Mouse (Mus musculus) midbrain, embryonic 14.5 days (tissue): ENCODE data around the gene Hdac1. TPM values are rescaled to one million over a fixed set of nuclear protein-coding genes. Genes with fewer than 3 reads are reported as not detected.
A peak's percentile ranks its signal among the peaks of the same experiment; 100 is the strongest.

Experiments
- ATAC-seq: fragments of 200-750 bp; cut with Nextera tagmentation; 2 replicates; pipeline ENCODE4 v1.8.0; 2017; ENCODE audit warnings: moderate number of reproducible peaks, moderate library complexity; ENCODE audit not compliant: low FRiP score, low TSS enrichment
- DNase-seq: peaks from one replicate; pipeline ENCODE4 v3.0.0-alpha.2; 2015
- H3K27ac ChIP-seq: fragments of 300-500 bp; sonication (generic); replicated peaks from 2 replicates; pipeline ENCODE4 v1.5.1; 2014; ENCODE audit warnings: mild to moderate bottlenecking, low read depth, low read length, moderate library complexity
- H3K27me3 ChIP-seq: fragments of 300-500 bp; sonication (generic); 2 replicates; pipeline ENCODE4 v1.6.1; 2014; ENCODE audit warnings: low read length, control low read depth, mixed read lengths; ENCODE audit not compliant: control insufficient read depth, insufficient read depth
- H3K36me3 ChIP-seq: fragments of 300-500 bp; sonication (generic); 2 replicates; pipeline ENCODE4 v1.6.1; 2014; ENCODE audit warnings: low read length, control low read depth; ENCODE audit not compliant: control insufficient read depth, insufficient read depth
- H3K4me1 ChIP-seq: fragments of 300-500 bp; sonication (generic); 2 replicates; pipeline ENCODE4 v1.6.1; 2014; ENCODE audit warnings: mild to moderate bottlenecking, antibody characterized with exemption, low read length, control low read depth; ENCODE audit not compliant: control insufficient read depth, insufficient read depth
- H3K4me2 ChIP-seq: fragments of 300-500 bp; sonication (generic); 2 replicates; pipeline ENCODE4 v1.6.1; 2014; ENCODE audit warnings: mild to moderate bottlenecking, low read length, moderate library complexity
- H3K4me3 ChIP-seq: fragments of 300-500 bp; sonication (generic); replicated peaks from 2 replicates; pipeline ENCODE4 v1.5.1; 2014; ENCODE audit warnings: low read depth, low read length
- H3K9ac ChIP-seq: fragments of 300-500 bp; sonication (generic); replicated peaks from 2 replicates; pipeline ENCODE4 v1.6.1; 2014; ENCODE audit warnings: mild to moderate bottlenecking, low read length, moderate library complexity
- H3K9me3 ChIP-seq: fragments of 300-500 bp; sonication (generic); 2 replicates; pipeline ENCODE4 v1.6.1; 2016; ENCODE audit warnings: low read length, control low read depth, mixed read lengths; ENCODE audit not compliant: control insufficient read depth
- WGBS: fragments of 180-500 bp; shearing (Covaris S2); extraction: QIAGEN DNeasy Blood & Tissue Kit; methylation state at CpG from one replicate; pipeline ENCODE4 v1.1.7; 2014; 5-methylcytosine and 5-hydroxymethylcytosine counted together
- polyA plus RNA-seq: library from polyadenylated mRNA; unstranded; fragments of >200 nt; fragmentation: Nextera tagmentation; extraction: Ambion mirVana; gene quantifications from 2 replicates; pipeline ENCODE4 v1.2.1, GENCODE M21; 2014

Hdac1 gene
- polyA plus RNA-seq, 1 experiment from 2014 or later: 101 TPM

DNA sequence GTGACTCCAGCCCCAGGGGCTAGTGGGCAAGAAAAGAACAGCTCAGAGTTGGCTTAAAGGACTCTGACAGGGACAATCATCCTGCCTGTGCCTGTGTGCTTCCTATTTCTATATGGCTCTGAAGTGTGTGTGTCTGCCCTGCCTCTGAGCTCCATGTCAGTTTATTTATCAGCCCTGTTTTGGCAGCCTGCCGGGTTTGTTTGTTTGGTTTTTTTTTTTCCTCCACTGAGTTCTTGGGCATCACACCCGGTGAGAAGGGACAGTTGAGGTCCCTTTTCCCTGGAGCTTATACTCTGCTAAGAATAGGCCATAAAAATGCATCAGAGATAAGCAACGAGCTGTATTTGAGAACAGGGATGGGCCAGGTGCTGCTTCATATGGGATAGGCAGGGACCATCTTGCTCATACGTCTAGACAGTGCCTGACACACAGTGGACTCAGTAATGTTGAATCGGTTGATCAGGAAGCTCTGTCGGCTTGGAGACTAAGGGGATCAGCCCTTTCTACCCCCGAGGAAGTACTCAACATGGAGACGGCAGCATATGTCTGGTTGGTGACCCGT lies 40.1 kb downstream of the Hdac1 start:
- H3K4me1 ChIP-seq: 0 out of 2 replicates have a peak, but pooled peaks cover 3% of the 10 kb centered on the region
- H3K4me3 ChIP-seq: no peak overlapping the region
- 80% methylated on average over 9 of the region's 9 CpGs for WGBS
- no peak overlapping the region for H3K9ac ChIP-seq
- H3K36me3 ChIP-seq: no peaks in the 10 kb centered on the region
- H3K4me2 ChIP-seq: no peak overlapping the region
- no peak for DNase-seq
- no peak overlapping the region for H3K27ac ChIP-seq
- no peaks in the 10 kb centered on the region for H3K9me3 ChIP-seq
- ATAC-seq: no peak
- no peaks in the 10 kb centered on the region; the same call in 1 of the 2 replicates for H3K27me3 ChIP-seq

- 2% methylated on average over 47 of the region's 49 CpGs for WGBS
These were observed 41.6 kb downstream of the Hdac1 start for GRCm38 (mm10) chr4:129500607-129501566.

DNA sequence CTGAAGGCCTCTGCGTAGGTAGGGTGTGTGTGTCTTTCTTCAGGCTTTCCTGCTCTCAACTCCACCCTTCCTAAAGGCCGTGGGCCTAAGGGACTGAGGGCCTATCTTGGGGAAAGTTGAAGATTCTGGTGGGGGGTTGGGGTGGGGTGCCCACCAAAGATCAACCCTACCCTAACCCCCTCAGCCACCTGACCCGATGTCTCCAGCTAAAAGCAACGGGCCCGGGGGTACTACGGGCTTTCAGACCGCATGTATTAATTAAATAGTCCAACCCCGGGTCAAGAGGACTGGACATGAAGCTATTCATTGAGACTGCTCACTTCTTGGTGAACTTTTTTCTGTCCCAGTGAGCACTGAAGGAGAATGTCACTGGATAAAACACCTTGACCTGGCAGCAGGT lies 42.5 kb downstream of the Hdac1 start:
- Histone ChIP-seq H3K4me3 (0 out of 2 replicates have a peak overlapping the region, but pooled peaks have one; percentile 43), H3K27me3 (no peaks in the 10 kb centered on the region; the same call in 1 of the 2 replicates), H3K4me1 (peaks cover 18% of the 10 kb centered on the region), H3K36me3 (no peaks in the 10 kb centered on the region), H3K27ac (peak overlapping the region; percentile 55; the same call in 1 of the 2 replicates), H3K9me3 (no peaks in the 10 kb centered on the region), H3K4me2 (peak overlapping the region; percentile 64), H3K9ac (no peak overlapping the region)
- no peak for ATAC-seq
- no peak for DNase-seq
- WGBS: 79% methylated on average over 8 of the region's 8 CpGs

More at GRCm38 (mm10) chr4:129500607-129501566, 41.6 kb downstream of the Hdac1 start:
- Histone ChIP-seq H3K9me3 (no peaks in the 10 kb centered on the region), H3K4me3 (peak overlapping the region; percentile 43), H3K9ac (peak overlapping the region; percentile 48), H3K4me2 (peak overlapping the region; percentile 64), H3K27me3 (no peaks in the 10 kb centered on the region; the same call in 1 of the 2 replicates), H3K27ac (peak overlapping the region; percentile 55), H3K36me3 (no peaks in the 10 kb centered on the region), H3K4me1 (peaks cover 14% of the 10 kb centered on the region)
- peak; percentile 81 for DNase-seq
- ATAC-seq: peak; percentile 79

- H3K27ac ChIP-seq: no peak overlapping the region
- ATAC-seq (no peak), DNase-seq (no peak)
- H3K4me1 ChIP-seq: peaks cover 18% of the 10 kb centered on the region
- H3K4me2 ChIP-seq: no peak overlapping the region
- WGBS: 78% methylated on average over 3 of the region's 3 CpGs
- H3K36me3 ChIP-seq: no peaks in the 10 kb centered on the region
- H3K9me3 ChIP-seq: no peaks in the 10 kb centered on the region
- H3K4me3 ChIP-seq: no peak overlapping the region
- H3K9ac ChIP-seq: no peak overlapping the region
- no peaks in the 10 kb centered on the region; the same call in 1 of the 2 replicates for H3K27me3 ChIP-seq
These were observed 43.6 kb downstream of the Hdac1 start for GRCm38 (mm10) chr4:129498941-129499340.

DNA sequence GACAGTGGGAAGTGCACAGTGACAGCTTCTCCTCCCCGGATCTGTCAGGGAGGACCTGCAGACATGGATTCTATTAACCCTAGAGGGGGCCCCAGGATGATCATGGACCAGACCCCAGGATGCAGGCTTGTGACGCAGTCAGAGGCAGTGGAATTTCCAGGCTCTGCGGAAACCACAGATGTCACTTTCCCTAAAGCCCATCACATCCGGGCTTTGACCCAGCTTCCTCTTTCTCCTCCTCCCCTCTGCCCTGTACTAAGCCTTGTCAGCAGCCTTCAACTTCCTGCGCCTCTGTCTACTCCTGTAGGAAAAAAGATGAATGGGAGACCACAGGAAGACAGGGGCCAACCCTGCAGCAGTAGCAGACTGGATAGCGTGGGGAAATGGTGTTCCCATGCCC lies 45.9 kb downstream of the Hdac1 start:
- peak overlapping the region; percentile 82 for H3K27ac ChIP-seq
- H3K36me3 ChIP-seq: no peaks in the 10 kb centered on the region
- H3K9ac ChIP-seq: no peak overlapping the region; the same call in 1 of the 2 replicates
- ATAC-seq (no peak), DNase-seq (no peak)
- no peaks in the 10 kb centered on the region for H3K9me3 ChIP-seq
- peaks cover 10% of the 10 kb centered on the region for H3K27me3 ChIP-seq
- 36% methylated on average over 6 of the region's 6 CpGs for WGBS
- H3K4me2 ChIP-seq: peak overlapping the region; percentile 34
- H3K4me1 ChIP-seq: peaks cover 20% of the 10 kb centered on the region
- 0 out of 2 replicates have a peak overlapping the region, but pooled peaks have one; percentile 2 for H3K4me3 ChIP-seq

DNA sequence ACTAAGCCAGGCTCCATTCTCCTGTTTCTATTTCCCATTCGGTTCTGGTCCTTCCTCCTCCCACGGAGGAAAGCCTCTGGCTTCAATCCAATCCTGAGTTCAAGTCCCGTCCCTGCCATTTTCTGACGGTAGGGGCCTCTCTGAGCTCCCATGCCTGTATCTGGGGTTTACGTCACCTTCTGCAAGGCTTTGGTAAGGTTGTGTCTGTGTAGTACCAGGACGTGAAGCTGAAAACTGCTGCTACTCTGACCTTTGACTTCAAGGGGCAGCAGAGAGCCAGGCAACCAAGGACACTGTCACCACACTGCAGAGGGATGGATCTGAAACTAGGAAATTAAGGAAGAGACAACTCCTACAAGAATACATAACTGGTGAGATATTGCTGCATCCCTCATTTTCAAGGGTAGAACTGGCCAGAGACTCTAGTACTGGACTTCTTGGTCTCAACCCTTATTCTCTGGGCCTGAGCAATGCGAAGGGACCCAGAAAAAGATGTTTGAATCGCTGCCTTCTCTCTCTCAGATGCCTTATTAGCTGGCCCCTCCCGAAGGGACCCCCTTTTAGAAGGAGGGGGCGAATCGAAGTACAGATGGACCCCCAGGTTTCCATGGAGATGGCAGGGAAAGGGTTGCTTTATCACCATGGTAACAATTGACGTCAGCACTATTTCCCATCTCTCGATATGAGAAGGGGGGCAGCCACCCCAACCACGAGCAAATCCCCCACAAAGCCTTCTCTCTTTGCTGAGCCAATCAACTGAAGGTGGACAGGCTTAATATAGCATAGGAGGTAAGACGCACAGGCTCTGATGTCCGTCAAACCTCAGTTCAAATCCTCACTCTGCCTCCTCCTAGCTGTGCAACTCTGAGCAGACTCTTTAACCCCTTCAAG lies 46.6 kb downstream of the Hdac1 start:
- Histone ChIP-seq H3K4me3 (0 out of 2 replicates have a peak overlapping the region, but pooled peaks have one; percentile 2), H3K4me2 (peak overlapping the region; percentile 34), H3K4me1 (peaks cover 23% of the 10 kb centered on the region), H3K27ac (peak overlapping the region; percentile 82), H3K9ac (no peak overlapping the region; the same call in 1 of the 2 replicates), H3K27me3 (peaks cover 16% of the 10 kb centered on the region), H3K36me3 (no peaks in the 10 kb centered on the region), H3K9me3 (no peaks in the 10 kb centered on the region)
- 13% methylated on average over 16 of the region's 16 CpGs for WGBS
- peak; percentile 47; the same call in 1 of the 2 replicates for ATAC-seq
- DNase-seq: peak; percentile 88

DNA sequence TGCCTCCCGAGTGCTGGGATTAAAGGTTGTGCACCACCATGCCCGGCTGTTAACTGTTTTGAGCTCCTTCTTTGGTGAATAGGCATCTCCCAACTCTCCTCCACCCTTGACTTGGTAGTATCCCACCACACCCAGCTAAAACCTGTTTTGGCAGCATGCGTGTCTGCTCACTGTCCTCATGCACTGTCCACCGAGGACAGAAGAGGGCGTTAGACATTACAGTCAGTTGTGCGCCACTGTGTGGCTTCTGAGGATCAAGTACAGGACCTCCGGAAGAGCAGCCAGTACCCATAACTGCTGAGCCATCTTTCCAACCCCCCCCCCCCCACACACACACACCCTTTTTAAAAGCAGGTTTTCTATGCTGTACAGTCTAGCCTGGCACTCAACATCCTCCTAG lies 47.8 kb downstream of the Hdac1 start:
- DNase-seq (no peak), ATAC-seq (no peak)
- no peaks in the 10 kb centered on the region for H3K36me3 ChIP-seq
- H3K4me3 ChIP-seq: no peak overlapping the region
- H3K27me3 ChIP-seq: peaks cover 22% of the 10 kb centered on the region
- no peaks in the 10 kb centered on the region for H3K9me3 ChIP-seq
- no peak overlapping the region for H3K4me2 ChIP-seq
- H3K9ac ChIP-seq: no peak overlapping the region
- peaks cover 24% of the 10 kb centered on the region for H3K4me1 ChIP-seq
- WGBS: 66% methylated on average over 7 of the region's 7 CpGs
- no peak overlapping the region for H3K27ac ChIP-seq
